Mouse (Mus musculus) urinary bladder, postnatal 10 days (tissue): ENCODE measurements around the gene Agap1.

Source experiments
- DNase-seq: peaks from one replicate; pipeline ENCODE4 v3.0.0; 2022; ENCODE audit warnings: low spot score

Gene Agap1

DNA sequence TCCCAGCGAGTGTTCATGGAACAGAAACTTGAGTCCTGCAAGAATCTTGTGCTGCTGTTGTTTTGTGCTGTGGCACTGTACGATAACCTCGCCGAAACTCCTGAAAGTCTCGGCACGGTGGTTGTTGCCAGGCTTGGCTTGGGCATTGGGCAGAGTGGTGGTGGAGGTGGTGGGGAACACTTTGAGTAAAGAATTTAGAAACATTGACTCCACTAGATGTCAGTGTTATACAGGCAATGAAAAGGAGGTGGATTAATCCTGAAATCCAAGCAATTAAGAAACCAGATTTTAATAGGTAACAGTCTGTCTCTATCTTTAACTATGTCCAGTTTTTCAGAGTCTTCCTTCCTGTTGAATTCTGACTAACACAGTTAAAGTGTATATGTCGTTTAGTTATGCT is 212.8 kb downstream of the Agap1 start:
- DNase-seq = no peak

DNA sequence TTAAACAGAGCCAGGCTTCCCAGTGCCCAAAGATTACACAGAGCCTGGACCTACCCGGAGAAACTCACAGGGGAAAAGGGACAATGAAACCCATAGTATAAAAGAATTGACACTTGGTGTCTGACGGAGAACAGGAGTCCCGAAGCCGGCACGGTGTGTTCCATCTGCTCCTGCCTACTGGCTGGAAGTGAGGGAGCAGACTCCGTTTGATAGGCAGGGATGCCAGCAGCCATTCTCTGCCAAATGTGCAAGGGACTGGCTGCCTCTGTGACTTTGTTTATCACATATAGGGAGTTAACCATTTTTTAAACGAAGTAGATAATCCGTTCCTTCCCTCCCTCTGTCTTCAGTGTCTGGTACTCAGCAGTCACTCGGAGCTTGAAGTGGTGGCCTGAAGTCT is 214.0 kb downstream of the Agap1 start:
- no peak for DNase-seq

DNA sequence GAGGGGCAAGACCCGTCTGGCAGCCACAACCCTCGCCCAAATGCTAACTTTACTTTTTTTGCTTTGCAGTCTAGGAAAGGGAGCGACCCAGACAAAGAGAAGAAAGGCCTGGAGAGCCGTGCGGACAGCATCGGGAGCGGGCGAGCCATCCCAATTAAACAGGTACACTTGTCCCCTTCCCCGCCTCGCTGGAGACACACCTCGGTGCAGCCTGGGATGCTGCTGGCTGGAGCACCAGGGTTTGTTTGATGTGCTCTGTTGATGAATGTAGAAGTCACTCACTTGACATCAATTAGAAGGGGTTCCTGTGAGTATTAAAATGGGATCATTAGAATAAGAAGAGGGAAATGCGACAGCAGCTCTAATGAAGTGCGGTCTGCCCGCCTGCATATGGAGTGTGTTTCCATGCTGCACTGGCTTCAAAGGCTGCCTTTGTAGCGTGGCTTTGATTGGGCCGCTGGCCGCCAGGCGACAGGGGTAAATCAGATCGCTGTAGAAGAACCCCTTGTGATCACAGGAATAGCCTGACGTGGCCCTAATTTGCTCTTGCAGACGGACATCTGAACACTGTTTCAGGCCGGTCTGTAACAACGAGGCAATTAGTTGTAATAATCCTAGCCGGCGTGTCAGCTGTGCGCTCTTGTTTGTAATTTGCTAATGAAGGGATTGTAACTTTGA is 216.6 kb downstream of the Agap1 start:
- DNase-seq = no peak

DNA sequence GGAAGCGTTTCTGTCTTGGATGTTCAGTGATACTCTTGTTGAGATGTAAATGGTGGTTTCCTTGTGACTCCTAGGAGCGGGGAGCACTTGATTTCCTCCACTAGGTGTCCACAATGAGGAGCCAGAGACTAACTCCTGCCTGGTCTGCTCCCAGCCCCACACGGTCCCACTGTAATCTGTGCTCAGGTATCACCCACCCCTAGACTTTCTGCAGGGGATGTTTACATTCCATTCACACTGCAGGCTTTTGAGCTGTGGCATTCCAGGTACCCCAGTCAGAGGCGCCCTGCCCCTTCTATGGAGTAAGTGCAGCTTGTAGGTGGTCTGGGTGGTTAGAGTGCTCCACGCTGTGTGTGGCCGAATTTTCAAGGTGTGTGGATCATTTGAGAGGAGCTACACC is 218.5 kb downstream of the Agap1 start:
- DNase-seq = no peak

DNA sequence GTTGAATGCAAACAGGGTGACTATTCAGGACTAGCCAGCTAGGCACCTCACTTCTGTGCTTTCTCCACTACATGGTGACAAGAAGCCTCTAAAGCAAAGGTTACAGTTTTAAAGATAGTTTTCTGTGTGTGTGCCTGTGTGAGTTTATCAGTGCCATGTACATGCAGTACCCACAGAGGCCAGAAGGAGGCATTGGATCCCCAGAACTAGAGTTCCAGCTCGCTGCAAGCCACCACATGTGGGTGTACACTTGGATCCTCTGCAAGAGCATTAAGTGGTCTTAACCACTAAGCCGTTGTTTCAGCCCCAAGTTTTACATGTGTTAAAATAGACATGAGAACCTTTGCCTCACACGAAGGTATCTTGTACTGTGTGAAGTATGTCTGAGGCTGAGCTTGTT is 219.1 kb downstream of the Agap1 start:
- DNase-seq = no peak

DNA sequence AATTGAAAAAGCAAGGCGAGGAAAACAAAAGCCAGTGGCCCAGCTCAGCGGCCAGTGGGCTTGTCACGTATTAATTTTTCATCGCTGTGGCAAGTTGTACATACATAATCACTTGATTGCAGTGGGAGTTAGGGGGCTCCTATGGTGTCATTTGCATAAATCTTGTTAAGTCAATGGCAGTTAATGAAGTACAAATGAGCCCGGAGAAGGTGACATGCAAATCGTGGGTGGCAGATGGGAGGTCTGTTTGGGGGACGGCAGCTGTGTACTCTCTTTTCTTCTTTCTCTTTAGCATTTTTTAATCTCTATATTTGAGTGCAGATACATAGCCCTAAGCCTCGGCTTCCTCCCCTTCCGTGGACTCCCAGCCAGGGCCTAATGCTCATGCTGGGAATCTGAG is 220.1 kb downstream of the Agap1 start:
- no peak for DNase-seq

DNA sequence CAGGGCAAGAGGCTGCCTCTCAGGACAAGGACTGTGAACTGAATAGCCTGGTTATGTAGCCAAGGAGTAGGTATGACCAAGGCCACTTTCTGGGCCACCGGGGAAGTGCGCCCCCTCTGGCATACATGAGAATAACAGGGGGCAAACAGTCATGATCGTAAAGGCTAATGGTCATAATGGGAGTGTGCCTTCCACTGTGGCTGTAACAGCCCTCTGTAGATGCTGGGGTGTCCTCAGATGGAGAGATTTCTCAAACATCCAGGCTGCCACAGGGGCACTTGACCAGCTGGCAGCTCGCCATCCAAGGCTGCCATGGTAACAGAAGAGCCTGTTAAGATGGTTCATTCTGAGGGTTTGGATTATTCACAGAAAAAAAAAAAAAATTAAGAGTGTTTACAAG is 221.8 kb downstream of the Agap1 start:
- no peak for DNase-seq

DNA sequence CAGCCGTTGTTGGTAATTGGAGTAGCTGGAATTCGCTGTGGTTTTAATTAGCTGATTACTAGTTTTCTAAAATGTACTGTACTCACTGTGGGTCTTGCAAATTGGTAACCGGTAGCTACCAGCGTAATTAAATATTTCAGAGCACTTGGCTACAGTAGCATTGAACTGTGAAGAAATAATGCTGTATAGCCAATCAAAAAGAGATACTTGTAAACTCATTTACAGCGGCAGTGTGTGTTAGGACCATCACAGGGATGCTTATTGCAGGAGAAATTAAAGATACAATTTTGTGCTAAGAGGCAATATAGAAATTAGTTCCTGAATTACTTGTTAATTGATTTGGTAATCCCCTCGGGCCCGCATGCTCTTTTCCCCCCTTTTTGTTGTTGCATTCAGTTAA is 226.1 kb downstream of the Agap1 start:
- DNase-seq = no peak

DNA sequence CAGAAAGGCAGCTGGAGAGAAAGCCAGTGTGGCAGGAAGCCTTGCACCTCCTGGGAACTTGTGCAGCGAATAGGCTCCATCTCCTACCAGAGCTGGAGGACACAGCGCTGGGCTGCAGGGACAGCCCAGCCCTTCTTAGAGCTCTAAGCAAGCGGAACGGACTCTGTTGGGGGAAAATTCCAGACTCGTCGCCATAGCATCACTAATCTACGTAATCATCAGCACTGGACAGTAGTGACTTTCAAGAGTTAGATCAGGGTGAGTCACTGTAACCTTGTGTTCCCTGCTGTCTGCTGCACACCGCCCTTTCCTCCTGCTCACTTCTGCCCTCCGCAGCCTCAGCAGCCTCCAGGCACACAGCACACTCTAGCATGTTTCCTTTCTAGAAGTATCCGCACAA is 234.3 kb downstream of the Agap1 start:
- no peak for DNase-seq

DNA sequence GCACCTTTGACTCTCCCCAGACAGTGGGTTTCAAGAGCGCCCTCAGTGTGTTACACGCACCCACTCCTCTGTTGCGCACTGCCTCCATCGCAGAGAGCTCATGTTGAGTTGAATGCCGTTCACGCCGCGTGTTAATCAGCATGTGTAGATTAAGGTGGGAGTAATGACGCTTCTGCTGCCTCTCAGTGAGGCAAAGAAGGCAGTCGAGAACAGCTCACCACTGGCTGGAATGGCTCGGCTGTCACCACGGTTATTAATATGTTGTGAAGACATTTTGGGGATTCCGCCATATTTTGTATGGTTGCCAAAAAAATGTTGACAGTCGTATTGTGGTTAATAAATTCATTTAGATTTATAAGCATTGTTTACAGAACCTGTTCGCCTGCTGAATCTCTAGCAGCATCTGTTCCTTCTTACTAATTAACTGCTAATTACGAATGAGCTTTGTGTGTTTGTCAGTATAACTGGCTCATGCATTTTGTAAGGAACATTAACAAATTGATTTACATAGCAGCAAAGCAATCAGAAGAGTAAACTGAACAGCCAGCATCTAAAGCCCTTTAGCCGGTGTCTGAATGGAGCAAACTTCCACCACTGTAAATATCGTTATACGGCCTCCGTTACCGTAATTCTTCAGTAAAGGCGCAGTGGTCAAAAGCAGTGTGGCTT is 235.1 kb downstream of the Agap1 start:
- no peak for DNase-seq

DNA sequence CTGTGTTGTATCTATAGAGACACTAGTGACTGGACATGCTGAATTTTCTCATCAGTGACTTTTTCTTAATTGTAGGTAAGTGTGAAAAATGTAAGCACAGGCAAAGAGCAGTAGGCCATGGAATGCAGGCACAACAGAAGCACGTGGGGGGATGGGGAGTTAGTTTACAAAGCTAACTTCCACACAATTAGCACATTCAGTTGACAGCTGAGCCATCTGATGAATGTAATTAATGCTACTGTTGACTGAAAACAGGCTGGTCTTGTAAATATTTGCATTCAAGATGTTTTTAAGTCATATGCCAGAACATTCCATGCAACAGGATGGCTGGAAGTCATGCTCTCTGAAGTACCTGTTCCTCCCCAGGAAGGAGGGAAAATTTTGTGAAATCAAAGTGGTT is 236.5 kb downstream of the Agap1 start:
- DNase-seq = no peak

DNA sequence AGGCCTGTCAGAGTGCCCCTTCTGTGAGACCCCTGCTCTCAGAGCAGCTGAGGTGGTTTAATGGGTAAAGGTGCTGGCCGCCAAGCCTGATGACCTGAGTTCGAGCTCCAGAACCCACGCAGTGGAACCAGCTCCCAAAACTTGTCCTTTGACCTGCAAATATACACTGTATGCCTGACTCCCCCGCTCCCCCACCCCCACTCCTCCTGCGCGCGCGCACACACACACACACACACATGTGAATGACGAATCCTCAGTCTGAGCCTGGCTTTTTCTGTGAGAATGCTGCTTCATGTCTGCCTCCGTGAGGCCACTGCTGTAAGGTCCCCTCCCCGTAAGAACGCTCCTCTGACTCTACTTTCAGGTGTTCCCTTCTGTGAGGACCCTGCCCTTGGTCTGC is 237.8 kb downstream of the Agap1 start:
- no peak for DNase-seq

DNA sequence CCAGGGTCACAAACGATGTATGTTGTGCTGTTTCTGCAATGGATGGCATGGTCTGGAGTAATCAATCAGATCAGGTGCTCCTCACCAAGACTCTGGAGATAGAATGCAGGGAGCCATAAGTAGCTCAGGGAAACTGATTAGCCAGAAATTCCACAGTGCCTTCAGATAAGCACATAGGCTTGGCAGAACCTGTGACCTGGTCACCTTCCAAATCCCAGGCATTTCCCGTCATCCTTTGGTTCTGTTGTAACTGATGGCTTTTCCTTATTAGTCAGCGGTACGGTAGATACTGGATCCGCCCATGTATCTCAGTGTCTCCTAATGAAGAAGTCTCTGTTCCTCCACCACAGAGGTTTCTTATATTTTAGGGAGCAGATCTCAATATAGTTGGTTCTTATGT is 240.3 kb downstream of the Agap1 start:
- DNase-seq = no peak

DNA sequence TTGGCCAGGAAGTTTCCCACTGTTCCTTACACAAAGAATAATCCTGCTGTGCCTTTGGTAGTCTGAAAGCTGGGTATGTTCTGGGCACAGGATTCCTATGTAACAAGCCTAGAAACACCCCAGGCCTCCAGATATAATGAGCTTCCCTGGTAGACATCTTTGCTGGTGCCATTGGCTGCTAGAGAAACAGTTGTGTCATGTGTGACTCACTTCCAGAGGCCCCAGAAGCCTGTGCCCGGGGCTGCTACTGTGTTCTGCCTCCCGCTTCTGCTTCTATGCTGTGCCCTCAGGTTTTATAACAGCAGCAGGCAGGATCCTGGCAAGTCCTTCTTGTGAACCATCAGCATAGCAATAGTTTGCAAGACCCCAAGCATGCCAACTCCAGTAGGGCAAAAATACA is 242.6 kb downstream of the Agap1 start:
- no peak for DNase-seq

DNA sequence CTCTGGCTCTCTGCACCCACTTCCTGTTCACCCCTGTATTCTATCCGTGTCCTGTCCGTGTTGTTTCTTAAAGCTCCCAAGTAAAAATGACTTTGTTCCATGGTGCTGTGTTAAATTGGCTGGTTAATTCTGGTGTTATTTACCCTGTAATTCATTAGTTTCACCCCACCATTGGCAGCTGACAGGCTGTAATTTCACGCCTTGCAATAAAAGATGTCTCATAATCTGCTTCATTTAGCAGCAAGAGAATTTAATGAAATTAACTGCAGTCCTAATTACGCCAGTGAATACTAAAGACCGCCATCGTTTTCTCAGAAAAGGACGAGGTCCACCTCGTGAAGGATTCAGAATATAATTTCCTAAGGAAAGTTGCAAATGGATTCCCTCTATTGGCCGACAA is 245.6 kb downstream of the Agap1 start:
- no peak for DNase-seq

DNA sequence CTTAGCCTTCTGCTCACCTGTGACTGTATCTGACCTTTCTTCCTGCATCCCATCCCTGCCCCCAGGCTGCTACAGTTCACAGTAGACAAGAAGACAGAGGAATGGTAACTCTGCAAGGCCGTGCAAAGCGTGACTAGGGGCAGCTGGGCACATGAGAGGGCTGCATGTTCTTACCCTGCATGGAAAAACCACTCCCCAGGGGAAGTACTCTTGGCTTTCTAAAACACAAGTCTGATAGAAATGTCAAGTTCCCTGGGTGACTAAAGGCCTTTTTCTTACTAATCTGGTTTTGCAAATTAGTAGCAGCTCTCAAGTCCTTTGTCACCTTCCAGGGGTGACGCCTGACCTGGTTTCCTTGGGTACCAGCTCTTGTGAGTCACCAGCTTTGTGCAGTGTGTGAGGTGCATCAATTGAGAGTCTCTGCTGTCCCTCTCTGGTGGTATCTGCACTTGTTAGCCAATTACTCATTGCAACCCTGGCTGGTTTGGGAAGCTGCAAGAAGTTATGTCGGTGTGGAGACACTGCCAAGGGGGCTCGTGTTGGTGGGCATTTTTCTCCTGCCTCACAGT is 246.6 kb downstream of the Agap1 start:
- DNase-seq = no peak

DNA sequence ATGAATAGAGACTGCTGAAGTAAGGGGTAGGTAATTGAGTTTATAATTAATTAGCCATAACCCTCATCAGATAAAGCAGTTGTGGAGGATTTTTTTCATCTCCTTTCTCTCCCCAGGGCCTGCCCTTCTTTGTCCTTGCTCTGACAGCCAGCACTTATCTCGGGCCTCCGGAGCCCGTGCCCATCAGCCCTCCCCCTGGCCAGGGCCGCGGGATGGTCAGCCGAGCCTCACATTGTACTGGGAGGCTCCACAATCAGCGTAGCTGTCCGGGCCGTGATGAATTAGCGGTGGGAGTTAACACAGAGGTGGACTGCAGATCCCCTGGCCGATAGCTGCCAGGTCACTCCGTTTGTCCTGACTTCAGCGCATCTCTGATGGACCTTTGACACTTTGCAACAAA is 248.7 kb downstream of the Agap1 start:
- no peak for DNase-seq

DNA sequence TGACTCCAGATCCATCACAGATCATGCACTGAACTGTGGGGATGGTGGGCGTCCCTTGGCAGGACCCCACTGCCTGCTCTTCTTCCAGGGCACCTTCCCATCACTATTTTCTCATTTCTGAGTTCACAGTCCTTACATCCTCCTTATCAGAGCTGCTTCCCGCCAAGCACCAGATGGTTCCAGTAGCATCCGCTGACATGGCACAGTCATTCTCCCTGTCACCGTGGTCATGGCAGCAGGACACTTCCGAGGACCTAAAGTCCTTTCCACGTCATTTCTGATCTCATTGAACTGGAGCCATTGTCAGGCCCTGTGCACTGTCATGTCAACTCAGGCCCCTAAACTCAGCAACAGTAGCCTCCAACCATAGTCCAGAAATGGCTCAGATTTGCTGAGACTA is 251.1 kb downstream of the Agap1 start:
- no peak for DNase-seq

DNA sequence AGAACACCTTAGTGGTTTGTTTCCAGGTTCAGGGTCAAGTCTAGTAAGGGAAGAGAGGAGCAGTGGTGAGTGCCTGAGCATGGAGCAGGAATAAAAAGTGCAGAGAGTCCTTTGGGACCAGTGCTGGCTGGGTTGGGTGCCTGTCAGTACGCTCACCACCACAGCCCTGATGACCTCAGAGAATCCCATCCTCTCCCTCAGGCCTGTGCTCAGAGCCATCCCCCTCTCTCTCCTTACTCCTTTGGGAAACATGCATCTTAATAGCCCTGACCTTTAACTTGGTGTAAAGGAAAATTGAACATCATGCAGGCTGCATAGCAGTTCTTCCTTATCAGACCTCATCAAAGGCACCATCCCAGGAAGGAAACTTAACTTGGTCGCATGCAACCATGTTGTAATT is 252.3 kb downstream of the Agap1 start:
- no peak for DNase-seq

DNA sequence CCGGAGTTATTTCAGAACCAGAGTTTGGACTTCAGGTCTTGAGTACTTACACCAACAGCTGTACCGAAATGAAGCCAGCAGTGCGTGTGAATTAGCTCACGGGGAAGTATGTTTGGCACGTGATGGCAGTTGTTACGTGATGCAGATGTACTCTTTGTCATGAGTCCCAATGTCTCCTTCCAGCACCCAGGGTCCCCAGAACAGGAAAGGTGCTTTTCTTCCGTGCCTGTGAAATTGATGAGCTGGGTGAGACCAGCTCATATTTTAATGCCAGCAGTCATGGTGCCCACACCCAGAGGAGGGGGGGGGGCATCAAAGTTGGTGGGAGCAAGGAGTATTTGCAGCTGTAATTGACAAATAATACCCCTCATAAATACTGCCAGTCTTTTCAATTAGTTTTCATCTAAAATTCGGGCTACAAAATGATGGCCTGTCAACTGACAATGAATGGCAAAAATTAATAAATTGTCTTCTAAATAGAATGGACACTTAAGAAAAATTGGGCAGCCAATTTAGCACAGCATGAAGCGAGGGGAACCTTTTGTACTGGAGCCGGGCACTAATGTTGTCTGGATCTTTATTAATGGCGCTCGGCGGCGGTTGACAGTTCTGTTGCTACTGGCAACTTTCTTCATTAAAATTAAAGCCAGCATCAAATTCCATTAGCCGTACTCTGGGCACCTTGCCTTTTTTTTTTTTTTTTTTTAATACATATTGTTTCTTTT is 253.3 kb downstream of the Agap1 start:
- DNase-seq = no peak

DNA sequence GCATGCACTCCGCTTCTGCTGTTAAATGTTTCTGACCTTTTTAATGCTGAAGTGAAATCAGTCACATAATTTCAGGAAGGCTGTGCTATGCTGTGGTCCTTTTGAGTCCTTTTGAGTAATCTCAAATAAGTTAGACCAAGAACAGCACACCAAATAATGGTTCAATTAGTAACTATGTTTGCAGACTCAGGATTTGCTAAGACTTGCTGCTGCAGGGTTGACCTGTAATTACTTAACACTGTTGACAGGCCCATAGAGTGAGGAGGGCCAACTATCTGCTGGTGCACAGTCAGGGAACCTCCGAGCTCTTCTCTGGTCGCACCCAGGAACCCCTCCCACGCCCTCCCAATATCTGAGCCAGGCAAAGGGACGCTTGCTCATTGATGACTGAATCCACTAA is 255.2 kb downstream of the Agap1 start:
- no peak for DNase-seq

DNA sequence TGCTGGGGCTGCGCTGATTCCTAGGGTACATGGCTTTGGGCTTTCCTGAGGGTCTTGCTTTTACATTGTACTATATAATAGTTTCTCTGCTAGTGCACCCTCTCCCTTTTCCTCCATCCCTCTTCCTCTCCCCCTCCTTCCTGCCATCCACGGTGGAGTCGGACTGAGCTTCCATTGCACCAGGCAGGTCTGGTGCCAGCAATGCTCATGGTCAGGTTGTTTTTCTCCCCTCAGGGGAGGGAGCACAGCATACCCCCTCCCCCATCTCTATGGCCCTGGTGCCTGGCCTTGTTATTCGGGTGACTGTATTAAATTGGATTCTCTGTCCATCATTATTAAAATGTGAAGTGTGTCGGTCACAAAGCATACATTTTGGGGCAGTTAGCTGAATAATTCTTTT is 259.1 kb downstream of the Agap1 start:
- DNase-seq = no peak
